Mouse (Mus musculus): Measurements from ENCODE around the gene Capn11. TPM values are rescaled to one million over a fixed set of nuclear protein-coding genes. Genes with fewer than 3 reads are reported as not detected.
"Not testable (repeated sequence)": the region's sequence is repeated elsewhere in the genome, so short reads cannot be mapped to it uniquely, and the experiment has no call there.

Gene Capn11
- polyA plus RNA-seq, 1 experiment from 2014 or later: not detected

- Histone ChIP-seq H3K9ac (replicated peaks) (no peak overlapping the region), H3K27ac (ENCODE audit: low read depth) (peak overlapping the region; percentile 58), H3K4me2 (ENCODE audit: low read depth, low read length) (0 out of 2 replicates have a peak overlapping the region, but pooled peaks have one; percentile 71), H3K36me3 (replicated peaks; ENCODE audit: insufficient read depth, low read length) (no peaks in the 10 kb centered on the region), H3K4me3 (ENCODE audit: low read depth, low read length) (no peak overlapping the region), H3K4me1 (ENCODE audit: insufficient read depth) (peaks cover 10% of the 10 kb centered on the region), H3K27me3 (ENCODE audit: insufficient read depth, low read length) (0 out of 2 replicates have a peak, but pooled peaks cover 2% of the 10 kb centered on the region), H3K9me3 (ENCODE audit: low read length) (no peaks in the 10 kb centered on the region)
- 43% methylated on average over 13 of the region's 13 CpGs for WGBS (ENCODE audit: insufficient replicate concordance)
- DNase-seq (no peak), ATAC-seq (peak; percentile 38; the same call in 1 of the 2 replicates)
- TF ChIP-seq EP300 (IDR thresholded peaks at IDR 0.05; ENCODE audit: low read depth): no peak
- TF ChIP-seq CTCF (IDR thresholded peaks at IDR 0.05; ENCODE audit: low read depth): no peak
Observed at GRCm38 (mm10) chr17:45628885-45629855, 30.0 kb downstream of the Capn11 start.

GRCm38 (mm10) chr17:45628160-45628559 is 31.0 kb downstream of the Capn11 start:
- Histone ChIP-seq H3K4me2 (ENCODE audit: low read depth, low read length) (no peak overlapping the region), H3K4me3 (ENCODE audit: low read depth, low read length) (no peak overlapping the region), H3K9me3 (ENCODE audit: low read length) (no peaks in the 10 kb centered on the region), H3K27me3 (ENCODE audit: insufficient read depth, low read length) (0 out of 2 replicates have a peak, but pooled peaks cover 2% of the 10 kb centered on the region), H3K36me3 (replicated peaks; ENCODE audit: insufficient read depth, low read length) (no peaks in the 10 kb centered on the region), H3K4me1 (ENCODE audit: insufficient read depth) (peaks cover 10% of the 10 kb centered on the region), H3K9ac (replicated peaks) (no peak overlapping the region), H3K27ac (ENCODE audit: low read depth) (0 out of 2 replicates have a peak overlapping the region, but pooled peaks have one; percentile 22)
- DNase-seq: no peak
- TF ChIP-seq EP300 (IDR thresholded peaks at IDR 0.05; ENCODE audit: low read depth): no peak
- no peak for TF ChIP-seq CTCF (IDR thresholded peaks at IDR 0.05; ENCODE audit: low read depth)
- ATAC-seq: no peak
- 58% methylated on average over 3 of the region's 3 CpGs for WGBS (ENCODE audit: insufficient replicate concordance)

DNA sequence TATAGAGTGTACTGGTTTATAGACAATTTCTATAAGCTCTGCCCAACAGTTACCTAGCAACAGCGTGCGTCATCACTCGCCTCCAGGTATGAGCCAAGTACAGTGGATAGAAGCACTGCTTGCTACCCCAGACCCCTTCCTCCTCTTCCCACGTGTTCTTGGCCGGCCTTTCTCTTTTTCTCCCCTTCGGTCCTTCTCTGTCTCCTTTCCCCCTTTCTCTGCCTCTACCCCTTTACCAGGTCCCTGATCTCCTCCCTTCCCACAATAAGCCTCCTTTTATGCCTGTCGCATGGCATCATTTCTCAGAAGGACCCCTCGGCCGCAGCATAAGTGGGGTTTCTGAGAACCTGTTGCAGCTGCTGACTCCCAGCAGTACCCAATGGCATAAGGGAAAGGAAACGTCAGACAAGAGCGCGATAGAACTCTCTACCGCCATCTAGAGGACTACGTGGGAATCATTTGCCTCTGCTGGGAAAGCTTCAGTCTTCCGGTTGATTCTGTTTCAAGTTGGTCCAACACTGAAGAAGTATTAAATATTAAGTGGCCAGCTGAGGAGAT is 32.5 kb downstream of the Capn11 start:
- no peak for TF ChIP-seq EP300 (IDR thresholded peaks at IDR 0.05; ENCODE audit: low read depth)
- peak; percentile 97 for TF ChIP-seq CTCF (IDR thresholded peaks at IDR 0.05; ENCODE audit: low read depth)
- peaks cover 10% of the 10 kb centered on the region for H3K4me1 ChIP-seq (ENCODE audit: insufficient read depth)
- no peaks in the 10 kb centered on the region for H3K36me3 ChIP-seq (replicated peaks; ENCODE audit: insufficient read depth, low read length)
- 0 out of 2 replicates have a peak, but pooled peaks cover 2% of the 10 kb centered on the region for H3K27me3 ChIP-seq (ENCODE audit: insufficient read depth, low read length)
- DNase-seq: peak; percentile 81
- no peaks in the 10 kb centered on the region for H3K9me3 ChIP-seq (ENCODE audit: low read length)
- ATAC-seq: peak; percentile 60
- WGBS (ENCODE audit: insufficient replicate concordance): 25% methylated on average over 15 of the region's 15 CpGs
- H3K4me3 ChIP-seq (ENCODE audit: low read depth, low read length): no peak overlapping the region
- no peak overlapping the region for H3K9ac ChIP-seq (replicated peaks)
- H3K27ac ChIP-seq (ENCODE audit: low read depth): no peak overlapping the region
- H3K4me2 ChIP-seq (ENCODE audit: low read depth, low read length): peak overlapping the region; percentile 59

DNA sequence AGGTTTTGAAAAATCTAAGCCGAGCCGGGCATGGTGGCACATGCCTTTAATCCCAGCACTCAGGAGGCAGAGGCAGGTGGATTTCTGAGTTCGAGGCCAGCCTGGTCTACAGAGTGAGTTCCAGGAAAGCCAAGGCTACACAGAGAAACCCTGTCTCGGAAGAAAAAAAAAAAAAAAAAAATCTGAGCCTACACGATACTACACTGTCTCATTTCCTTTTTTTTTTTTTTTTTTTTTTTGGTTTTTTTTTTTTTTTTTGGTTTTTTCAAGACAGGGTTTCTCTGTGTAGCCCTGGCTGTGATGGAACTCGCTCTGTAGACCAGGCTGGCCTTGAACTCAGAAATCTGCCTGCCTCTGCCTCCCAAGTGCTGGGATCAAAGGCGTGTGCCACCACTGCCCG is 35.7 kb downstream of the Capn11 start:
- 78% methylated on average over 8 of the region's 8 CpGs for WGBS (ENCODE audit: insufficient replicate concordance)
- H3K9ac ChIP-seq (replicated peaks); H3K4me3 ChIP-seq (ENCODE audit: low read depth, low read length); H3K27ac ChIP-seq (ENCODE audit: low read depth); H3K36me3 ChIP-seq (replicated peaks; ENCODE audit: insufficient read depth, low read length); H3K27me3 ChIP-seq (ENCODE audit: insufficient read depth, low read length); H3K9me3 ChIP-seq (ENCODE audit: low read length); ATAC-seq; DNase-seq; H3K4me2 ChIP-seq (ENCODE audit: low read depth, low read length): not testable (repeated sequence)
- peaks cover 18% of the 10 kb centered on the region for H3K4me1 ChIP-seq (ENCODE audit: insufficient read depth)

DNA sequence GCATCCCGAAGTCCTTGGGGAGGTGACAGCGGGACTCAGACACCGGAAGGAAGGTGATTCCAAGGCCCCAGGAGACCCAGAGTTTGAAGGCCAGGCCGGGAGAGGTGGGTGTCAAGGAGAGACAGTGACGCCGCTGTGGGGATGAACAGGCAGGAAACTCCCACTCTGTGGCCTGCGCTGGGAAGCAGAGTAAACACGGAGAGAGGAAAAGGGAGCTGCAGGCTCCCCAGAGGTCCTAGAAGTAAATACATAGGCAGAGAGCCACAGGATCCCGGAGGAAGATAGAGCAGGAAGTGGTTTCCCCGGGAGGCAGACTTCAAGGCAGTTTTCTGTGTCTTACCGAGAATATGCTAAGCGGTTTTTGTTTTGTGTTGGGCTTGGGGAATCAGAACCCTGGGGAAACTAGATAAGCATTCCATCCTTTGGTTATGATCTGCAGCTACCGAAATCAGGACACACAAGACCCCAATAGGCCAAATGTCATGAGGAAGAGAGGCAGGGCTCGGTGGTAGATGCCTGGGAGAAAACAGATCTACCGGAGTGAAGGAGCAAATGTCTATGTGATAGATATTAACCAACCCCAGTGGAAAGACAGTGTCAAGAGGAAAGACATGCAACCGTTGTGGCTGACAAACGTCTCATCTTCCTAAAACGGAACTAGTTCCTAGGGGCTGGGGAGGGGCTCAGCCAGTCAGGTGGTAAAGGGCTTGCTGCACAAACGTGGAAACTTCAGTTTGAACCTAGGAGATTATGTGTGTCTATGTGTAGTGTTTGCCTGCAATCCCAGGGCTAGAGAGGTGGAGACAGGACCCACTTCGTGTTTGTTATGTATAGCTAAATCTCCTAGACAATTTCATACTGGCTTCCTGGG is 39.5 kb downstream of the Capn11 start:
- Histone ChIP-seq H3K4me3 (ENCODE audit: low read depth, low read length) (peak overlapping the region; percentile 41), H3K27me3 (ENCODE audit: insufficient read depth, low read length) (no peaks in the 10 kb centered on the region), H3K9ac (replicated peaks) (peak overlapping the region; percentile 57), H3K9me3 (ENCODE audit: low read length) (no peaks in the 10 kb centered on the region), H3K36me3 (replicated peaks; ENCODE audit: insufficient read depth, low read length) (no peaks in the 10 kb centered on the region), H3K4me1 (ENCODE audit: insufficient read depth) (peaks cover 18% of the 10 kb centered on the region), H3K4me2 (ENCODE audit: low read depth, low read length) (peak overlapping the region; percentile 70), H3K27ac (ENCODE audit: low read depth) (peak overlapping the region; percentile 89)
- DNase-seq: peak; percentile 38
- ATAC-seq: peak; percentile 73
- no peak for TF ChIP-seq CTCF (IDR thresholded peaks at IDR 0.05; ENCODE audit: low read depth)
- TF ChIP-seq EP300 (IDR thresholded peaks at IDR 0.05; ENCODE audit: low read depth): no peak
- 6% methylated on average over 20 of the region's 20 CpGs for WGBS (ENCODE audit: insufficient replicate concordance)

Data from liver, postnatal 0 days (tissue).